Mouse (Mus musculus) hindbrain, embryonic 10.5 days (tissue): Measurements from ENCODE around the gene Avl9. TPM values are rescaled to one million over a fixed set of nuclear protein-coding genes. Genes with fewer than 3 reads are reported as not detected.

Experiments used
- DNase-seq: peaks from one replicate; pipeline ENCODE4 v3.0.0-alpha.2; 2017; ENCODE audit warnings: low spot score
- H3K27ac ChIP-seq: fragments of 300-500 bp; sonication (generic); 2 replicates; pipeline ENCODE4 v1.5.1; 2016; ENCODE audit warnings: mild to moderate bottlenecking, moderate library complexity
- H3K27me3 ChIP-seq: fragments of 300-500 bp; sonication (generic); 2 replicates; pipeline ENCODE4 v1.6.1; 2016; ENCODE audit warnings: mild to moderate bottlenecking; ENCODE audit not compliant: poor library complexity, insufficient read depth, severe bottlenecking
- H3K36me3 ChIP-seq: fragments of 300-500 bp; sonication (generic); 2 replicates; pipeline ENCODE4 v1.6.1; 2016; ENCODE audit warnings: mild to moderate bottlenecking, moderate library complexity
- H3K4me1 ChIP-seq: fragments of 300-500 bp; sonication (generic); replicated peaks from 2 replicates; pipeline ENCODE4 v1.6.1; 2016; ENCODE audit warnings: mild to moderate bottlenecking
- H3K4me3 ChIP-seq: fragments of 300-500 bp; sonication (generic); 2 replicates; pipeline ENCODE4 v1.5.1; 2016; ENCODE audit warnings: mild to moderate bottlenecking, moderate library complexity
- H3K9me3 ChIP-seq: fragments of 300-500 bp; sonication (generic); 2 replicates; pipeline ENCODE4 v1.6.1; 2016; ENCODE audit warnings: mild to moderate bottlenecking, moderate library complexity
- WGBS: fragments of 180-500 bp; shearing (Covaris S2); methylation state at CpG from one replicate; pipeline ENCODE4 v1.1.7; 2016; 5-methylcytosine and 5-hydroxymethylcytosine counted together
- polyA plus RNA-seq: library from polyadenylated mRNA; unstranded; fragments of >200 nt; fragmentation: Nextera tagmentation; extraction: Ambion mirVana; gene quantifications from 2 replicates; pipeline ENCODE4 v1.2.1, GENCODE M21; 2016

The Avl9 gene
- polyA plus RNA-seq, 1 experiment from 2014 or later, result 19.0 TPM

- DNase-seq, result no peak
- no peak overlapping the region for H3K27ac ChIP-seq
- 96% methylated on average over 1 of the region's 1 CpGs for WGBS
- peaks cover 84% of the 10 kb centered on the region for H3K36me3 ChIP-seq
- H3K4me3 ChIP-seq, result no peak overlapping the region
- H3K9me3 ChIP-seq, result no peaks in the 10 kb centered on the region
- H3K4me1 ChIP-seq, result no peaks in the 10 kb centered on the region
- H3K27me3 ChIP-seq, result no peaks in the 10 kb centered on the region
These were observed 41.4 kb downstream of the Avl9 start for GRCm38 (mm10) chr6:56756117-56756516.

GRCm38 (mm10) chr6:56759324-56759723, 44.6 kb downstream of the Avl9 start:
- 93% methylated on average over 1 of the region's 1 CpGs for WGBS
- Histone ChIP-seq H3K4me3 (no peak overlapping the region), H3K27ac (no peak overlapping the region), H3K9me3 (no peaks in the 10 kb centered on the region), H3K27me3 (no peaks in the 10 kb centered on the region), H3K36me3 (peaks cover 74% of the 10 kb centered on the region), H3K4me1 (no peaks in the 10 kb centered on the region)
- DNase-seq, result no peak

DNA sequence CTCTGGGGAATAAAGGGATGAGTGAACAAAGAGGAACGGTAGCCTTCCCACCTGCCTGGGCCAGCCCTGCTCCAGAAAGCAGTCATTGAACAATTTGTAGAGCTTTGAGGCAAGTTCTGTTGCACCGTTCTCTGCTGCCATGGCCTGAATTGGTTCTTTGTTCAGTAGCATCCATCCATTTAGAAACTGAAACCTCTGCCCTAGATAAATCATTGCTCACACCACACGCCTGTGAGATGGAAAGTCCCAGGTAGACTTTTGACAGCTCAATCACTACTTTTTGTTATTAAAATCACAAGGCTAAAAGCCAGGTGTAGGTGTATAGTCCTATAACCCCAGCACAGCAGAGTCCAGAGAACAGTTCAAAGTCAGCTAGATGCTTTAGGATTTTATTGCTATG, 50.6 kb downstream of the Avl9 start:
- no peak overlapping the region for H3K27ac ChIP-seq
- no peaks in the 10 kb centered on the region for H3K27me3 ChIP-seq
- no peak overlapping the region for H3K4me3 ChIP-seq
- peaks cover 18% of the 10 kb centered on the region for H3K36me3 ChIP-seq
- no peak for DNase-seq
- WGBS, result 73% methylated on average over 3 of the region's 3 CpGs
- H3K4me1 ChIP-seq, result no peaks in the 10 kb centered on the region
- H3K9me3 ChIP-seq, result no peaks in the 10 kb centered on the region

GRCm38 (mm10) chr6:56765696-56766095, 51.0 kb downstream of the Avl9 start:
- no peak overlapping the region for H3K27ac ChIP-seq
- H3K9me3 ChIP-seq, result no peaks in the 10 kb centered on the region
- no peaks in the 10 kb centered on the region for H3K4me1 ChIP-seq
- WGBS, result 87% methylated on average over 4 of the region's 4 CpGs
- peaks cover 17% of the 10 kb centered on the region for H3K36me3 ChIP-seq
- H3K27me3 ChIP-seq, result no peaks in the 10 kb centered on the region
- no peak overlapping the region for H3K4me3 ChIP-seq
- DNase-seq, result no peak

GRCm38 (mm10) chr6:56775816-56776215, 61.1 kb downstream of the Avl9 start:
- H3K36me3 ChIP-seq, result peaks cover 72% of the 10 kb centered on the region
- DNase-seq, result no peak
- 96% methylated on average over 3 of the region's 3 CpGs for WGBS

GRCm38 (mm10) chr6:56779636-56780035, 64.9 kb downstream of the Avl9 start:
- no peak for DNase-seq
- no peaks in the 10 kb centered on the region for H3K9me3 ChIP-seq
- H3K36me3 ChIP-seq, result peaks cover 98% of the 10 kb centered on the region
- no peaks in the 10 kb centered on the region for H3K4me1 ChIP-seq
- 94% methylated on average over 5 of the region's 5 CpGs for WGBS
- H3K4me3 ChIP-seq, result no peak overlapping the region
- no peaks in the 10 kb centered on the region for H3K27me3 ChIP-seq
- no peak overlapping the region for H3K27ac ChIP-seq

More at GRCm38 (mm10) chr6:56775816-56776215, 61.1 kb downstream of the Avl9 start:
- Histone ChIP-seq H3K27me3 (no peaks in the 10 kb centered on the region), H3K4me3 (no peak overlapping the region), H3K9me3 (peaks cover 3% of the 10 kb centered on the region; the same call in 1 of the 2 replicates), H3K4me1 (no peaks in the 10 kb centered on the region), H3K27ac (no peak overlapping the region)

GRCm38 (mm10) chr6:56783561-56784272, 69.0 kb downstream of the Avl9 start:
- H3K9me3 ChIP-seq, result no peaks in the 10 kb centered on the region
- H3K4me1 ChIP-seq, result no peaks in the 10 kb centered on the region
- no peak overlapping the region for H3K27ac ChIP-seq
- no peak for DNase-seq
- peaks cover 97% of the 10 kb centered on the region for H3K36me3 ChIP-seq
- WGBS, result 96% methylated on average over 4 of the region's 4 CpGs
- H3K27me3 ChIP-seq, result no peaks in the 10 kb centered on the region
- H3K4me3 ChIP-seq, result no peak overlapping the region

DNA sequence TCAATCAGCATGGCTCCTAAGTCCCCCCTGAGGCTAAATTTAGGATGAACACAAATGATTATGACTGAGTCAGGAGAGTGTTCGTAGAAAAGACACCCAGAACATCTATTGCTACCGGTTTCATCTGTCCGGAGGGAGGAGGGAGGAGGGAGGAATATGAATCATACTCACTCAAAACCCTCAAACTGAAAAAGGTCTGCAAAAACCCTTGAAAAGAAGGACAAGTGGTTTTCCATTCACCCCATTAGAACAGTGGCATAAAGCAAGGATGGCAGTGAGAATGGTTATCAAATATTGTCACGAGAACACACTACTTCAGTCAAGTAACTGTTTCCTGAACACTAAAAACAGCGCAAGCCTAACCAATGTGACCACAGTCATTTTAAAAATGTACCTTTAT, 70.4 kb downstream of the Avl9 start:
- H3K4me1 ChIP-seq, result no peaks in the 10 kb centered on the region
- peaks cover 94% of the 10 kb centered on the region for H3K36me3 ChIP-seq
- no peak overlapping the region for H3K27ac ChIP-seq
- no peak overlapping the region for H3K4me3 ChIP-seq
- DNase-seq, result no peak
- H3K9me3 ChIP-seq, result no peaks in the 10 kb centered on the region
- WGBS, result 96% methylated on average over 5 of the region's 5 CpGs
- no peaks in the 10 kb centered on the region for H3K27me3 ChIP-seq

DNA sequence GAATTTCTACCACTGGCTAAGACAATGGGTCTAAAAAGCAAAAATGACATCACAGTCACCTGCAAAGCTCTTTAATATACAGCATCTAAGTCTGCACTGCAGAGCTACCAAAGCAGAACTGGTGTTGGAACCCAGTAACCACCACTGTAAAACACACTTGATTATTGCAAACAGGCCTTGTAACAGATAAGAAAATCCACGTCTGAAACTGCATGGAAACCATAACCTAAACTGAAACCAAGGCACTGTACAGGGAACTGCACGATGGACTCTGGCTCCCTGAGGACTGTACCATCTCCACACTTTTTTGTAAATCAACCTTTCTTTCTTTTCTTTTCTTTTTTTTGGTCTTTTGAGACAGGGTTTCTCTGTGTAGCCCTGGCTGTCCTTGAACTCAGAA, 73.0 kb downstream of the Avl9 start:
- 92% methylated on average over 2 of the region's 2 CpGs for WGBS
- Histone ChIP-seq H3K4me1 (no peaks in the 10 kb centered on the region), H3K27ac (no peak overlapping the region), H3K27me3 (no peaks in the 10 kb centered on the region), H3K4me3 (no peak overlapping the region), H3K36me3 (peaks cover 86% of the 10 kb centered on the region), H3K9me3 (no peaks in the 10 kb centered on the region)
- no peak for DNase-seq

- Histone ChIP-seq H3K4me3 (no peak overlapping the region), H3K36me3 (peaks cover 87% of the 10 kb centered on the region), H3K27me3 (no peaks in the 10 kb centered on the region), H3K4me1 (0 out of 2 replicates have a peak, but pooled peaks cover 1% of the 10 kb centered on the region), H3K9me3 (no peaks in the 10 kb centered on the region), H3K27ac (no peak overlapping the region)
- no peak for DNase-seq
- 88% methylated on average over 3 of the region's 3 CpGs for WGBS
These were observed 74.6 kb downstream of the Avl9 start for GRCm38 (mm10) chr6:56789336-56789735.

- Histone ChIP-seq H3K27ac (no peak overlapping the region), H3K4me1 (peaks cover 28% of the 10 kb centered on the region), H3K4me3 (peak overlapping the region; percentile 81; the same call in 1 of the 2 replicates), H3K36me3 (peaks cover 35% of the 10 kb centered on the region), H3K27me3 (no peaks in the 10 kb centered on the region), H3K9me3 (no peaks in the 10 kb centered on the region)
- 90% methylated on average over 5 of the region's 5 CpGs for WGBS
- DNase-seq, result no peak
These were observed 80.1 kb downstream of the Avl9 start for GRCm38 (mm10) chr6:56794834-56795233.

- WGBS, result 14% methylated on average over 8 of the region's 8 CpGs
- peak overlapping the region; percentile 99 for H3K27ac ChIP-seq
- peak overlapping the region; percentile 81 for H3K4me3 ChIP-seq
- peaks cover 28% of the 10 kb centered on the region for H3K4me1 ChIP-seq
- peaks cover 30% of the 10 kb centered on the region for H3K36me3 ChIP-seq
- no peaks in the 10 kb centered on the region for H3K27me3 ChIP-seq
- DNase-seq, result no peak
- no peaks in the 10 kb centered on the region for H3K9me3 ChIP-seq
These were observed 81.5 kb downstream of the Avl9 start for GRCm38 (mm10) chr6:56796232-56796631.

DNA sequence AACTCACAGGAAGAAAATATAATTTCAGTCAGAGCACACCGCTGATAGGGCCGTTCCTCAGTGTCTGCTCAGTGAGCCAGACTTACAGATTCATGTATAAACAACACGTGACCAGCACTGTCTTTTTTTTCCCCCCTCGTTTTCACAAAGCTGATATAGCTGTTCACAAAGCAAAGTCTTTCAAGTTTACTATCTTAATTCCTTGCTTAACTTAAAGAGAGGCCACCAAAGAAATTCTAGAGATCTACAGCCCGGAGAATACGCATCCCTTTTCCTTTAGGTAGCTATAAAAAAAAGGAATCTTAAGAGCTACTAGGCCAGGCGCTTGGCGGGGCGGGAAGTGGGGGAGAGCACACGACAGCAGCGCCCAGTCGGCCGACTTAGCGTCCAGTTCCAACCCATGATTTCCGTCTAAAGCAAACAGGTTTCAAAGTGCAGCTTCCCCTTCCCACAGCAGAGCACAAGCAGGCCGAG, 82.0 kb downstream of the Avl9 start:
- under 1% methylated on average over 16 of the region's 16 CpGs for WGBS
- DNase-seq, result no peak
- peaks cover 27% of the 10 kb centered on the region for H3K36me3 ChIP-seq
- peaks cover 28% of the 10 kb centered on the region for H3K4me1 ChIP-seq
- no peaks in the 10 kb centered on the region for H3K27me3 ChIP-seq
- H3K27ac ChIP-seq, result peak overlapping the region; percentile 99
- H3K4me3 ChIP-seq, result peak overlapping the region; percentile 81
- no peaks in the 10 kb centered on the region for H3K9me3 ChIP-seq
